In genomic region chr12:111966683-111967173, GRCm38 (mm10) we compare ENCODE assay signal across 8 mouse cellular contexts. TPM values are rescaled to one million over a fixed set of nuclear protein-coding genes. Genes with fewer than 3 reads are reported as not detected.
A peak's percentile ranks its signal among the peaks of the same experiment; 100 is the strongest.
DNase-seq lines count a peak whose midpoint lies in the region; ATAC-seq and TF ChIP-seq lines count a peak whose summit lies in the region.

Gene Atp5mpl, minus strand, starts transcription at chr12:111966977.

- H3K79me3 ChIP-seq in C2C12 (ENCODE audit: low read depth): peaks cover 32% of the 10 kb centered on the region

- peak; percentile 86 for ATAC-seq in heart, embryonic 11.5 days (replicated peaks; ENCODE audit: insufficient number of reproducible peaks, low FRiP score, low TSS enrichment)
- ATAC-seq in kidney, embryonic 16.5 days (ENCODE audit: low FRiP score, low TSS enrichment): peak; percentile 93

- peaks cover 30% of the 10 kb centered on the region for H3K4me1 ChIP-seq in erythroblast, embryonic 14.5 days (ENCODE audit: control insufficient read depth)
- peaks cover 7% of the 10 kb centered on the region; the same call in 1 of the 2 replicates for H3K4me1 ChIP-seq in heart, embryonic 11.5 days (ENCODE audit: control insufficient read depth, insufficient read depth, low read length)
- H3K4me1 ChIP-seq in kidney, embryonic 16.5 days (ENCODE audit: insufficient read depth, low read length): peaks cover 12% of the 10 kb centered on the region
- H3K4me1 ChIP-seq in liver, adult 2 months (ENCODE audit: control insufficient read depth, insufficient read depth, low read length): peaks cover 9% of the 10 kb centered on the region

- H3K9me3 ChIP-seq in erythroblast, embryonic 14.5 days (ENCODE audit: control insufficient read depth, low read length): no peaks in the 10 kb centered on the region
- H3K9me3 ChIP-seq in heart, embryonic 11.5 days (replicated peaks; ENCODE audit: control insufficient read depth, low read length): no peaks in the 10 kb centered on the region
- H3K9me3 ChIP-seq in kidney, embryonic 16.5 days (ENCODE audit: low read length): no peaks in the 10 kb centered on the region

- TF ChIP-seq POLR2A in brain, embryonic 14.5 days (IDR thresholded peaks at IDR 0.05; ENCODE audit: borderline replicate concordance, extremely low read depth, insufficient read depth, insufficient read length, poor library complexity, severe bottlenecking): peak; percentile 48; the same call in 1 of the 2 replicates
- peak; percentile 38; the same call in 1 of the 2 replicates for TF ChIP-seq POLR2A in liver, adult 2 months (IDR thresholded peaks at IDR 0.05; ENCODE audit: extremely low read depth, insufficient read depth, low read length)
- peak; percentile 56 for TF ChIP-seq POLR2A in myocyte (IDR thresholded peaks at IDR 0.05; ENCODE audit: insufficient read length, low read depth)

- H3K27me3 ChIP-seq in C2C12 (ENCODE audit: control insufficient read depth, insufficient read depth, insufficient read length): no peaks in the 10 kb centered on the region
- H3K27me3 ChIP-seq in erythroblast, embryonic 14.5 days (ENCODE audit: control insufficient read depth): no peaks in the 10 kb centered on the region
- H3K27me3 ChIP-seq in heart, embryonic 11.5 days (ENCODE audit: control insufficient read depth, insufficient read depth, low read length): no peaks in the 10 kb centered on the region
- H3K27me3 ChIP-seq in kidney, embryonic 16.5 days (ENCODE audit: insufficient read depth, low read length): no peaks in the 10 kb centered on the region
- no peaks in the 10 kb centered on the region for H3K27me3 ChIP-seq in liver, adult 2 months (ENCODE audit: control insufficient read depth, insufficient read depth, low read length)
- H3K27me3 ChIP-seq in myocyte (ENCODE audit: control insufficient read depth, insufficient read depth, insufficient read length): no peaks in the 10 kb centered on the region
- H3K27me3 ChIP-seq in splenic B cell, adult 2 months (ENCODE audit: control insufficient read depth, insufficient read depth, low read length, poor library complexity, severe bottlenecking): no peaks in the 10 kb centered on the region

- H3K4me3 ChIP-seq in C2C12 (ENCODE audit: insufficient read depth, poor library complexity, severe bottlenecking): peak within 1 kb of the TSS; percentile 61
- peak within 1 kb of the TSS; percentile 86 for H3K4me3 ChIP-seq in erythroblast, embryonic 14.5 days (replicated peaks)
- peak within 1 kb of the TSS; percentile 79 for H3K4me3 ChIP-seq in heart, embryonic 11.5 days (ENCODE audit: low read depth, low read length)
- peak within 1 kb of the TSS; percentile 94 for H3K4me3 ChIP-seq in kidney, embryonic 16.5 days (ENCODE audit: low read length)
- H3K4me3 ChIP-seq in liver, adult 2 months (ENCODE audit: insufficient read depth, low read depth, low read length): peak within 1 kb of the TSS; percentile 90
- H3K4me3 ChIP-seq in myocyte: peak within 1 kb of the TSS; percentile 75

- peaks cover 42% of the 10 kb centered on the region for H3K79me2 ChIP-seq in C2C12 (ENCODE audit: control insufficient read depth, insufficient read depth)
- peaks cover 23% of the 10 kb centered on the region for H3K79me2 ChIP-seq in liver, adult 2 months (ENCODE audit: control insufficient read depth, insufficient read depth, low read length)
- H3K79me2 ChIP-seq in myocyte (ENCODE audit: control insufficient read depth, insufficient read depth): peaks cover 29% of the 10 kb centered on the region

- DNase-seq in brain, embryonic 14.5 days (ENCODE audit: low read depth): peak; percentile 98
- peak; percentile 77 for DNase-seq in liver, adult 2 months (ENCODE audit: extremely low read depth, low read depth, low spot score)
- peak; percentile 95 for DNase-seq in splenic B cell, adult 2 months (ENCODE audit: low read depth, low spot score)

- peak within 1 kb of the TSS; percentile 98 for H3K9ac ChIP-seq in heart, embryonic 11.5 days (ENCODE audit: low read depth, low read length)
- peak within 1 kb of the TSS; percentile 96 for H3K9ac ChIP-seq in kidney, embryonic 16.5 days (replicated peaks; ENCODE audit: low read length)
- H3K9ac ChIP-seq in liver, adult 2 months (ENCODE audit: low read depth, low read length): peak within 1 kb of the TSS; percentile 96

- H3ac ChIP-seq in C2C12 (ENCODE audit: control insufficient read depth, insufficient read length, low read depth): peak within 1 kb of the TSS; percentile 59
- peak within 1 kb of the TSS; percentile 33 for H3ac ChIP-seq in myocyte (ENCODE audit: control insufficient read depth, insufficient read length)

- peak within 1 kb of the TSS; percentile 71 for H3K27ac ChIP-seq in heart, embryonic 11.5 days (ENCODE audit: low read depth, low read length)
- H3K27ac ChIP-seq in kidney, embryonic 16.5 days (ENCODE audit: low read length): peak within 1 kb of the TSS; percentile 70; the same call in 1 of the 2 replicates
- H3K27ac ChIP-seq in liver, adult 2 months (replicated peaks; ENCODE audit: insufficient read depth, low read depth, low read length): peak within 1 kb of the TSS; percentile 99

- peak; percentile 87 for TF ChIP-seq CTCF in C2C12 (IDR thresholded peaks at IDR 0.05; ENCODE audit: control insufficient read depth, insufficient read depth, insufficient read length)
- TF ChIP-seq CTCF in brain, embryonic 14.5 days (IDR thresholded peaks at IDR 0.05; ENCODE audit: borderline replicate concordance, extremely low read depth, insufficient read depth, insufficient read length): peak; percentile 99
- peak; percentile 84 for TF ChIP-seq CTCF in liver, adult 2 months (IDR thresholded peaks at IDR 0.05; ENCODE audit: low read depth, low read length)

- peak within 1 kb of the TSS; percentile 94 for H3K4me2 ChIP-seq in heart, embryonic 11.5 days
- peak within 1 kb of the TSS; percentile 84 for H3K4me2 ChIP-seq in kidney, embryonic 16.5 days (replicated peaks; ENCODE audit: low read depth, low read length)
- H3K4me2 ChIP-seq in myocyte (ENCODE audit: low read depth): peak within 1 kb of the TSS; percentile 99

- 0% methylated on average over 37 of the region's 37 CpGs for WGBS in heart, embryonic 11.5 days (ENCODE audit: insufficient replicate concordance)
- 0% methylated on average over 37 of the region's 37 CpGs for WGBS in kidney, embryonic 16.5 days
- WGBS in liver, adult 2 months: under 1% methylated on average over 37 of the region's 37 CpGs

- H3K36me3 ChIP-seq in C2C12 (ENCODE audit: control insufficient read depth, insufficient read depth): peaks cover 13% of the 10 kb centered on the region
- peaks cover 30% of the 10 kb centered on the region for H3K36me3 ChIP-seq in erythroblast, embryonic 14.5 days (ENCODE audit: control insufficient read depth)
- H3K36me3 ChIP-seq in heart, embryonic 11.5 days (ENCODE audit: control insufficient read depth, insufficient read depth, low read length): peaks cover 2% of the 10 kb centered on the region; the same call in 1 of the 2 replicates
- H3K36me3 ChIP-seq in kidney, embryonic 16.5 days (ENCODE audit: insufficient read depth, low read length): peaks cover 13% of the 10 kb centered on the region
- H3K36me3 ChIP-seq in liver, adult 2 months (ENCODE audit: control insufficient read depth, insufficient read depth, low read length): peaks cover under 1% of the 10 kb centered on the region; the same call in 1 of the 2 replicates
- peaks cover 5% of the 10 kb centered on the region for H3K36me3 ChIP-seq in myocyte (ENCODE audit: control insufficient read depth, insufficient read depth)
- no peaks in the 10 kb centered on the region for H3K36me3 ChIP-seq in splenic B cell, adult 2 months (ENCODE audit: control insufficient read depth, insufficient read depth, low read length, poor library complexity, severe bottlenecking)

TF ChIP-seq in C2C12, 6 proteins besides CTCF, POLR2A, EP300 and RAD21:
- TF ChIP-seq MYOD1 (IDR thresholded peaks at IDR 0.05; ENCODE audit: control insufficient read depth, insufficient read length, low read depth) (no peak), CEBPB (IDR thresholded peaks at IDR 0.05; ENCODE audit: low read depth) (peak; percentile 45), FOSL1 (IDR thresholded peaks at IDR 0.05; ENCODE audit: insufficient read depth, low read length, poor library complexity, severe bottlenecking) (no peak), MYOG (IDR thresholded peaks at IDR 0.05; ENCODE audit: control insufficient read depth, extremely low read depth, insufficient read length) (no peak), MAX (IDR thresholded peaks at IDR 0.05) (peak; percentile 51), USF1 (IDR thresholded peaks at IDR 0.05; ENCODE audit: low read depth) (no peak)

TF ChIP-seq in myocyte, 11 proteins besides CTCF, POLR2A, EP300 and RAD21:
- no peak for TF ChIP-seq SRF (IDR thresholded peaks at IDR 0.05; ENCODE audit: control insufficient read depth, insufficient read length, low read depth)
- TF ChIP-seq TCF12 (IDR thresholded peaks at IDR 0.05; ENCODE audit: insufficient read depth, poor library complexity, severe bottlenecking): no peak
- no peak for TF ChIP-seq USF1 (IDR thresholded peaks at IDR 0.05; ENCODE audit: low read depth)
- TF ChIP-seq CEBPB (IDR thresholded peaks at IDR 0.05; ENCODE audit: insufficient read depth, poor library complexity, severe bottlenecking): no peak
- peak; percentile 66 for TF ChIP-seq POLR2AphosphoS2 (IDR thresholded peaks at IDR 0.05; ENCODE audit: insufficient read length, low read depth)
- TF ChIP-seq MYOD1 (IDR thresholded peaks at IDR 0.05; ENCODE audit: control insufficient read depth in 1 of 3, insufficient read length in 2 of 3, low read depth in 2 of 3): peak in 1 of 3 experiments; percentile 9

RNA-seq across cellular contexts. Expression of gene Atp5mpl, which starts in this region (rescaled TPM):
- 608 TPM for polyA plus RNA-seq in C2C12 (2012; fragmentation: generic; extraction: Trizol)
- 193 and 206 TPM in 2 replicates for polyA plus RNA-seq in brain, embryonic 14.5 days (2012; rRNA removed)
- polyA plus RNA-seq in erythroblast, embryonic 14.5 days (2012): 3.3 and 4.1 TPM in 2 replicates
- 1,282 and 1,314 TPM in 2 replicates for polyA plus RNA-seq in heart, embryonic 11.5 days (2014; fragmentation: Nextera tagmentation; extraction: Ambion mirVana)
- polyA plus RNA-seq in kidney, embryonic 16.5 days (2015; fragmentation: Nextera tagmentation; extraction: Ambion mirVana): 713 and 717 TPM in 2 replicates
- 336 and 444 TPM in 2 replicates for total RNA-seq in liver, adult 2 months (2014; rRNA removed)
- 23.8 and 26.3 TPM in 2 replicates for polyA plus RNA-seq in liver, adult 2 months (2012; rRNA removed)
- 645 TPM for polyA plus RNA-seq in myocyte (2012; fragmentation: generic; extraction: Trizol)

Comparison
In these comparisons a context has a peak if more than half of its experiments do, and no peak if none do; other contexts are left out.
1. Peak in every context shown above with its lines: DNase-seq, ATAC-seq, H3K4me3 ChIP-seq and H3K27ac ChIP-seq.